Mouse (Mus musculus): ENCODE measurements around the gene Atp6v0a4. TPM values are rescaled to one million over a fixed set of nuclear protein-coding genes. Genes with fewer than 3 reads are reported as not detected.

Atp6v0a4 gene
- polyA plus RNA-seq, 1 experiment = not detected

DNA sequence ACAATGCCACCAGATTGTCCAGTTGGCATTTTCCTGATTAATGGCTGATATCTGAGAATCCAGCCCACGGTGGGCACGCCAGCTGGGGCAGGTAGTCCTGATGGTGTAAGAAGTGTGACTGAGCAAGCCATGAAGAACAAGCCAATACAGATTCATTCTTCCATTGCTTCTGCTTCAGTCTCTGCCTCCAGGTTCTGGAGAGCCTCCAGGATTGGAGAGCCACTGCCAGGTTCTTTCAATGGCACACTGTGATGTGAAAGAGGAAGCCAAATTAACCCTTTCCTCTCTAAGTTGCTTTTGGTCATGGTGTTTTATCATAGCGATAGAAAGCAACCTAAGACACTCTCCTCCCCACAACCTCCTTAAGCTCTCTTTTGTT is 59.3 kb downstream of the Atp6v0a4 start:
- H3K4me3 ChIP-seq (replicated peaks; ENCODE audit: control insufficient read depth, low read depth, low read length) = no peak overlapping the region
- TF ChIP-seq CTCF (IDR thresholded peaks at IDR 0.05; ENCODE audit: control insufficient read depth, insufficient read depth, low read length) = no peak
- no peak for TF ChIP-seq POLR2A (IDR thresholded peaks at IDR 0.05; ENCODE audit: borderline replicate concordance, control insufficient read depth, low read depth, low read length)

DNA sequence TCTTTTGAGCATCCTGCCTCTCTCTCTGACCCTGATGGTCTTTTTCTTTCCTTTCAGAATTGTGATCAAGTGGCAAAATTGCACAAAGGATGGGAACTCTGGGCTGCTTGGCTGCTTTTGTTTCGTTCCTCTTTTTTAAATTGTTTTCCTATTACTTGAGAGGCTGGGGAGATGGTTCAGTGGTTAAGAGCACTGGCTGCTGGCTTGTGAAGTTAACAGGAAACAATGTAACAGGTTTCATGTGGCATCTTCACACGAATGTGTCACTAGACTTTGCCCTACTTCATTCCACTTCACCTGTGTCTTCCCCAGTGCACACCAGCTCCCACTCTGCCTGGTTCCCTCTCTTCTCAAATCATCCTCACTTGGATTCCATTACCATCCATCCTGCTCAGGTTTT is 59.8 kb downstream of the Atp6v0a4 start:
- Histone ChIP-seq H3K27ac (ENCODE audit: control insufficient read depth, insufficient read depth, low read depth, low read length, poor library complexity) (no peak overlapping the region), H3K4me3 (replicated peaks; ENCODE audit: control insufficient read depth, low read depth, low read length) (no peak overlapping the region), H3K4me1 (ENCODE audit: control insufficient read depth, insufficient read depth, low read length) (peaks cover 1% of the 10 kb centered on the region)
- TF ChIP-seq CTCF (IDR thresholded peaks at IDR 0.05; ENCODE audit: control insufficient read depth, insufficient read depth, low read length) (no peak), POLR2A (IDR thresholded peaks at IDR 0.05; ENCODE audit: borderline replicate concordance, control insufficient read depth, low read depth, low read length) (no peak)
- 2% methylated on average over 2 of the region's 2 CpGs for WGBS

More for the DNA sequence above, 59.3 kb downstream of the Atp6v0a4 start:
- Histone ChIP-seq H3K4me1 (ENCODE audit: control insufficient read depth, insufficient read depth, low read length) (peaks cover 1% of the 10 kb centered on the region), H3K27ac (ENCODE audit: control insufficient read depth, insufficient read depth, low read depth, low read length, poor library complexity) (no peak overlapping the region)
- WGBS = 47% methylated on average over 3 of the region's 3 CpGs

DNA sequence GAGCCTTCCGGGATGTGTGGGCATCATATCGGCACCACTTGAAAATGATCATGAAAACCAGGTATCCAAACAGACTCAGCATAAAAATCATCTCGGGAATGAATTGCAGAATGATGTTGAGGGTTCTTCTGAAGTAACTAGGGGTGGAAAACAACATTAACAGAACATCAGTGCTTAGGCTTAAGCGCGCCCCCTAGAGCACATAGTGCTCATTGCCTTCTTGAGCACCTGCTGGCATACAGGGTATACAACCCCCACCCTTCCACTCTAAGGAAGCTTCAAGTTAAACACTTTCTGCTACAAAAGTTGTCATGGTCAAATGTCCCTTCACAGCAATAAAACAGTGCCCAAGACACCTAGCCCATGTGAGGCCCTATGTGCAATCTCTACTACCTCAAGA is 65.6 kb downstream of the Atp6v0a4 start:
- Histone ChIP-seq H3K4me3 (replicated peaks; ENCODE audit: control insufficient read depth, low read depth, low read length) (no peak overlapping the region), H3K4me1 (ENCODE audit: control insufficient read depth, insufficient read depth, low read length) (no peaks in the 10 kb centered on the region; the same call in 1 of the 2 replicates), H3K27ac (ENCODE audit: control insufficient read depth, insufficient read depth, low read depth, low read length, poor library complexity) (no peak overlapping the region)
- 57% methylated on average over 5 of the region's 5 CpGs for WGBS
- TF ChIP-seq POLR2A (IDR thresholded peaks at IDR 0.05; ENCODE audit: borderline replicate concordance, control insufficient read depth, low read depth, low read length) (no peak), CTCF (IDR thresholded peaks at IDR 0.05; ENCODE audit: control insufficient read depth, insufficient read depth, low read length) (0 out of 2 replicates have a peak, but pooled peaks have one; percentile 28)

DNA sequence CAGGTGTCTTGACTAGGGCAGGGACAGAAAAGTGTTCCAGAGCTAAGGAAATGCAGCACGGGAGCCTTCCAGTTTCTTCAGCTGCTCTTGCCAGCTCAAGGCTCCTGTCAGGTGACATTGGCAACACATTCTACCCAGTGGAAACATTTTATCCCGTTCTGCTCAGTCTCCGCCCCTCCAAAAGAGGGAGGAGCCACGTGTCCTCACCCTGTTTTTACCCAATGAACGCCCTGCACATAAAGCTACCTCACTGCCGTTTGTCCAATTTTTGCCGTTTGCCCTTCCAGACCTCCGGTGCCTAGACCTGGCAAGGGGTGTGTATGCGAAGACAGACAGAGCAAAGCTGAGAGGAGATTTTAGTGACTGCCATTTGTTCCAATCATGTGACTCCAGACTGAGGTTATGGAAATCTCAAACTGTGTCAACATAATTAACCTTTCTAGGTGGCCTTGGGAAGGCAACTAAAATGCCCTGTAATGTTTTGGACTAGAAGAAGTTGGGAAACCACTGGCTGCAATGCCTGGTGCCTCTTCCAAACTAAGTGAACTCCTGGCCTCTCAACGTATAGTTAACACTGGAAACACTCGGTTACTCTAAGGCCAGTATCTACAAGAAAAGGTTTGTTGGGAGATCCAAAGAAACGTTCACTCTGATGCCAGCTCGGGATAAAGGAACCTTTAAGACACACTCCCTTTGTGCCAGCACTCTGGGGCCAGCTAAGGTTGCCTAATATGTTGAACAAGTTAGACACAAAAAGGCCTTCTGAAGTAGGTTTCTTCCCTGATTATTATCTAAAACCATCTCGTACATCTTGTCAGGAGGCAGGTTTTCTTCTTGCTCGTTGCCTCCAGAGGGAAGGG is 68.7 kb downstream of the Atp6v0a4 start:
- Histone ChIP-seq H3K4me1 (ENCODE audit: control insufficient read depth, insufficient read depth, low read length) (no peaks in the 10 kb centered on the region; the same call in 1 of the 2 replicates), H3K4me3 (replicated peaks; ENCODE audit: control insufficient read depth, low read depth, low read length) (no peak overlapping the region), H3K27ac (ENCODE audit: control insufficient read depth, insufficient read depth, low read depth, low read length, poor library complexity) (no peak overlapping the region)
- WGBS = 59% methylated on average over 15 of the region's 15 CpGs
- TF ChIP-seq POLR2A (IDR thresholded peaks at IDR 0.05; ENCODE audit: borderline replicate concordance, control insufficient read depth, low read depth, low read length) (no peak), CTCF (IDR thresholded peaks at IDR 0.05; ENCODE audit: control insufficient read depth, insufficient read depth, low read length) (no peak)

DNA sequence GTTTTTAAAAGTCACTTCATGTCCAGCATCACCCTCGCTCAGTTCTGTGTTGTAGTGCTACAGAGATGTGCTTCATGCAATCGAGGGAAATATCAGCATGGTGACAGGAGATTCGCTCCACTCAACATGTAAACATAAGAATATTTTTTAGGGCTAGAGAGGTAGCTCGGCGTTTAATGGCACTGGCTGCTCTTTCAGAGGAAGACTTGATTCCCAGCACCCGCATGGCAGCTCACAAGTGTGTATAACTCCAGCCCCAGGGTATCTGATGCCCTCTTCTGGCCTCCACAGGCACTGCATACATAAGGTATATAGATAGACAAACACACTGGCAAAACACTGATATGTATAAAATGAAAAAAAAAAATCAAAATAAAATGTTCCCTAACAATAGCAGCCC is 74.8 kb downstream of the Atp6v0a4 start:
- TF ChIP-seq CTCF (IDR thresholded peaks at IDR 0.05; ENCODE audit: control insufficient read depth, insufficient read depth, low read length) (no peak), POLR2A (IDR thresholded peaks at IDR 0.05; ENCODE audit: borderline replicate concordance, control insufficient read depth, low read depth, low read length) (no peak)
- 79% methylated on average over 6 of the region's 6 CpGs for WGBS

DNA sequence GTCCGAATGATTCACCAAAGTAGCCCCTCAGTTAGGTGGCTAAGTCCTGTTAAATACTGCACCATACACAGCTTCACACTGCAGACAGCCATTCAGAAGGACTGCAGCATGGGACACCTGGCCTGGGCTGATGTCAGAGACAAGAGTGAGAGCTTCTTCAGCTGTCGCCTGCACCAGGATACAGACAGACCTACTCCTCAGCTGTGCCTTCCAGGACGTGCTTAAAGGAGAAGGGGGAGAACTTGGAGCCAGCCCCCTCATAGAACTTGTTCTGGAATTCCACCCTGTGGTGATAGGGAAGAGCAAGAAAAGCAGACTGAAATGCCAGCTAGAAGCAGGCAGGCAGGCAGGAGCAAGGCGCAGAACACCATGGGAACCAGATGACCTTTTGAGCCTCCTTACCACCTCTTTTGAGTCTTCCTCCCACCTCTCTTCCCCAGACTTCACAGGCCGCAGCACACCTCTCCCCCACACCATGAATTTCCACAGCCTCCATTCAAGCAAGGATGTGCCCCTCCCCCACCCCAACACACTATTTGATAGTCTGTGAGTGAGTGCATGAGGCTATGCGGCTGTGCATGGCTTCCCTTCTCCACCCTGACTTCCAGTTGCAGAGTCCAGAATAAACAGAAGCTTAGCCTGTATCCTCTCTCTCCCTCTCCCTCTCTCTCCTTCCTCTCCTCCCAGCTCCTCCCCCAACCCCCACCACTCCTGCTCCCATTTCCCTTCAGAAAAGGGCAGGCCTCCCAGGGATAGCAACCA is 75.4 kb downstream of the Atp6v0a4 start:
- no peak overlapping the region for H3K27ac ChIP-seq (ENCODE audit: control insufficient read depth, insufficient read depth, low read depth, low read length, poor library complexity)
- no peaks in the 10 kb centered on the region; the same call in 1 of the 2 replicates for H3K4me1 ChIP-seq (ENCODE audit: control insufficient read depth, insufficient read depth, low read length)
- 54% methylated on average over 6 of the region's 6 CpGs for WGBS
- no peak overlapping the region for H3K4me3 ChIP-seq (replicated peaks; ENCODE audit: control insufficient read depth, low read depth, low read length)
- no peak for TF ChIP-seq CTCF (IDR thresholded peaks at IDR 0.05; ENCODE audit: control insufficient read depth, insufficient read depth, low read length)
- no peak for TF ChIP-seq POLR2A (IDR thresholded peaks at IDR 0.05; ENCODE audit: borderline replicate concordance, control insufficient read depth, low read depth, low read length)

More for the DNA sequence above, 74.8 kb downstream of the Atp6v0a4 start:
- H3K27ac ChIP-seq (ENCODE audit: control insufficient read depth, insufficient read depth, low read depth, low read length, poor library complexity) = no peak overlapping the region
- no peaks in the 10 kb centered on the region; the same call in 1 of the 2 replicates for H3K4me1 ChIP-seq (ENCODE audit: control insufficient read depth, insufficient read depth, low read length)
- no peak overlapping the region for H3K4me3 ChIP-seq (replicated peaks; ENCODE audit: control insufficient read depth, low read depth, low read length)

DNA sequence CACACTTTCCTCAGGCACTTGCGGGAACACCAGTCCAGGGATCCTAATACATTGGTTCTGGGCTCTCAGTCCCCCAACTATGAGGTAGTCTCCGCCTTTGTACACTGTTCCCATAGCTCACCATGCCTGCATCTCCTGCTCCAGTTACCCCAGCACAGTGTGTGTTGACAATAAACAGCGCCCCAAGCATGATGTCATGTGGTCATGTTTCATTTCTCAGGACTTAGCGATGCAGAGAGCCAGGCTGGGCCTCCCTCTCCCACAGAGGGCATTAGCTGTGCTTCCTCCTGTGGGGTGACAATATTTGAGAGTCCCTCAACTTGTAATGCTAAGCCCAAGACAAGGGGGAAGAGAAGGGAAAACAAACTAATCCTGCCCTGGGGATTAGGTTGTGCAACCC is 76.4 kb downstream of the Atp6v0a4 start:
- 73% methylated on average over 4 of the region's 4 CpGs for WGBS
- Histone ChIP-seq H3K4me1 (ENCODE audit: control insufficient read depth, insufficient read depth, low read length) (no peaks in the 10 kb centered on the region; the same call in 1 of the 2 replicates), H3K27ac (ENCODE audit: control insufficient read depth, insufficient read depth, low read depth, low read length, poor library complexity) (no peak overlapping the region), H3K4me3 (replicated peaks; ENCODE audit: control insufficient read depth, low read depth, low read length) (no peak overlapping the region)
- TF ChIP-seq CTCF (IDR thresholded peaks at IDR 0.05; ENCODE audit: control insufficient read depth, insufficient read depth, low read length) = no peak
- no peak for TF ChIP-seq POLR2A (IDR thresholded peaks at IDR 0.05; ENCODE audit: borderline replicate concordance, control insufficient read depth, low read depth, low read length)

DNA sequence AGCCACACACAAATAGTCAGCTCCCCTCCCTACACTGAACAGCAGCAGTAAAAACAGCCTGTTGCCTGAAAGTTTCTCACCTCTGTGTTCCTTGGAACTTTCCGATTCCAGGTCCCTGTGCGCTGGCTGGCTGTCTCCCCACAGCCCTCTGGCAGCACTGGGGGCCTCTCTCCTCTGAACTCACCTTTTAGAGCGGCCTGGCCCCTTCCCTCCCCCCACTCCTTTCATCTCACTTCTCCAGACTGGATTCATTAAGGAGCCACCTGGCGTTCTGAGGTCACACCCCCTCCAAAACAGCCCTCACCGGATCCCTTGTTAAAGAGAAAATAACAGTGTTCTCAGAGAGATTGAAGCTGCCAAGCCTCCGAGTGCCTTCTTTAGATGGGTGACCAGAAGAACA is 77.5 kb downstream of the Atp6v0a4 start, which contains the start of gene Svopl:
TSS of gene Svopl (minus strand) at position 159 of the 400 bp plus-strand sequence.
- 77% methylated on average over 6 of the region's 6 CpGs for WGBS
- no peak within 1 kb of the TSS for H3K27ac ChIP-seq (ENCODE audit: control insufficient read depth, insufficient read depth, low read depth, low read length, poor library complexity)
- H3K4me1 ChIP-seq (ENCODE audit: control insufficient read depth, insufficient read depth, low read length) = no peaks in the 10 kb centered on the region; the same call in 1 of the 2 replicates
- no peak within 1 kb of the TSS for H3K4me3 ChIP-seq (replicated peaks; ENCODE audit: control insufficient read depth, low read depth, low read length)
- TF ChIP-seq CTCF (IDR thresholded peaks at IDR 0.05; ENCODE audit: control insufficient read depth, insufficient read depth, low read length) (no peak), POLR2A (IDR thresholded peaks at IDR 0.05; ENCODE audit: borderline replicate concordance, control insufficient read depth, low read depth, low read length) (no peak)
